Mouse (Mus musculus) megakaryocyte, embryonic 14.5 days (primary cell): ENCODE measurements at regions not wholly inside any gene's neighbourhood (a gene's known extent, or its start where the extent isn't known, plus 50 kb on each side); places are given as distances from the start of the nearest gene placed in this dataset.

Experiments
- FLI1 ChIP-seq: IDR thresholded peaks from 2 replicates; pipeline ENCODE4 v1.6.1; 2012; ENCODE audit warnings: low read length, inconsistent platforms, mixed read lengths
- GATA1 ChIP-seq: IDR thresholded peaks from 3 replicates; pipeline ENCODE4 v1.6.1; 2012; ENCODE audit warnings: mixed read lengths, low read length, inconsistent platforms, borderline replicate concordance

- TF ChIP-seq FLI1 (no peak), GATA1 (no peak)
These were observed 235.8 kb upstream of the Ptbp2 start for GRCm38 (mm10) chr3:120019826-120020683.
